Mouse (Mus musculus): ENCODE data around the gene Kxd1. TPM values are rescaled to one million over a fixed set of nuclear protein-coding genes. Genes with fewer than 3 reads are reported as not detected.

The Kxd1 gene
- polyA plus RNA-seq, 1 experiment from 2014 or later = 36.2 TPM

DNA sequence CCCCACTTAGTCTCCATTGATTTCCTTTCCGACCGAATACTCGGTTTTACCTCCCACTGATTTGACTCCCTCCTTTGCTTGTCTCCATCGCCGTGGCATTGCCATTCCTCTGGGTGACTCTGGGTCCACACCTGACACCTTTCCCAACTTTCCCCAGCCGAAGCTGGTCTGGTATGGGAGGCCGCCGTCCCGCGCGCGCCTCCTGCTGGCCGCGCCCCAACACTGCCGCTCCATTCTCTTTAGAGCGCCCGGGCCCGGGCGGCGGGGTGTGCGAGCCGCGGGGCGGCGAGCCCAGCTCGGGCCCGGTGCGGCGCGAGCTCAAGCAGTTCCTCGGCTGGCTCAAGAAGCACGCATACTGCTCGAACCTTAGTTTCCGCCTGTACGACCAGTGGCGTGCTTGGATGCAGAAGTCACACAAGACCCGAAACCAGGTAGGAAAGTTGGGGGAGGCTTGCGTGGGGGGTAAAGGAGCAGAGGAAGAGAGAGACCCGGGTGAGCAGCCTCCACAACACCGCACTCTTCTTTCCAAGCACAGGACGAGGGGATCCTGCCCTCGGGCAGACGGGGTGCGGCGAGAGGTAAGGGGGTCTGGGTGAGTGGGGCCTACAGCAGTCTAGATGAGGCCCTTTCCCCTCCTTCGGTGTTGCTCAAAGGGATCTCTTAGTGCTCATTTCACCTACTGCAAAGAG lies 24.6 kb downstream of the Kxd1 start:
- H3K9me3 ChIP-seq (replicated peaks) = no peaks in the 10 kb centered on the region
- peaks cover 94% of the 10 kb centered on the region for H3K4me1 ChIP-seq (replicated peaks)
- H3K4me2 ChIP-seq = peak overlapping the region; percentile 72
- H3K9ac ChIP-seq = peak overlapping the region; percentile 62
- peak overlapping the region; percentile 21; the same call in 1 of the 2 replicates for H3K27ac ChIP-seq
- 18% methylated on average over 46 of the region's 46 CpGs for WGBS (ENCODE audit: insufficient replicate concordance)
- H3K36me3 ChIP-seq = peaks cover 17% of the 10 kb centered on the region
- ATAC-seq (ENCODE audit: low read depth) (no peak), DNase-seq (peak; percentile 59)
- H3K4me3 ChIP-seq (replicated peaks) = 0 out of 2 replicates have a peak overlapping the region, but pooled peaks have one; percentile 2
- H3K27me3 ChIP-seq = peaks cover 55% of the 10 kb centered on the region

- ATAC-seq (ENCODE audit: low read depth) = no peak
- Histone ChIP-seq H3K4me1 (replicated peaks) (peaks cover 89% of the 10 kb centered on the region), H3K27me3 (peaks cover 62% of the 10 kb centered on the region), H3K27ac (no peak overlapping the region; the same call in 1 of the 2 replicates), H3K4me3 (replicated peaks) (peak overlapping the region; percentile 47), H3K9ac (peak overlapping the region; percentile 62), H3K4me2 (peak overlapping the region; percentile 72), H3K36me3 (peaks cover 10% of the 10 kb centered on the region), H3K9me3 (replicated peaks) (no peaks in the 10 kb centered on the region)
- 34% methylated on average over 12 of the region's 12 CpGs for WGBS (ENCODE audit: insufficient replicate concordance)
- DNase-seq = no peak
Observed at GRCm38 (mm10) chr8:70502540-70502939, 25.2 kb downstream of the Kxd1 start.

GRCm38 (mm10) chr8:70501820-70502529 lies 25.8 kb downstream of the Kxd1 start:
- peak overlapping the region; percentile 47 for H3K4me3 ChIP-seq (replicated peaks)
- H3K27ac ChIP-seq = peak overlapping the region; percentile 84

GRCm38 (mm10) chr8:70500386-70501301 lies 27.1 kb downstream of the Kxd1 start:
- Histone ChIP-seq H3K36me3 (peaks cover 4% of the 10 kb centered on the region; the same call in 1 of the 2 replicates), H3K4me1 (replicated peaks) (peaks cover 76% of the 10 kb centered on the region), H3K4me2 (peak overlapping the region; percentile 72), H3K9me3 (replicated peaks) (no peaks in the 10 kb centered on the region), H3K27me3 (peaks cover 81% of the 10 kb centered on the region), H3K4me3 (replicated peaks) (peak overlapping the region; percentile 47), H3K9ac (peak overlapping the region; percentile 62), H3K27ac (peak overlapping the region; percentile 84)
- ATAC-seq (ENCODE audit: low read depth) (peak; percentile 86), DNase-seq (peak; percentile 79)
- WGBS (ENCODE audit: insufficient replicate concordance) = 3% methylated on average over 39 of the region's 39 CpGs

More at GRCm38 (mm10) chr8:70501820-70502529, 25.8 kb downstream of the Kxd1 start:
- Histone ChIP-seq H3K4me2 (peak overlapping the region; percentile 72), H3K9me3 (replicated peaks) (no peaks in the 10 kb centered on the region), H3K27me3 (peaks cover 67% of the 10 kb centered on the region), H3K4me1 (replicated peaks) (peaks cover 83% of the 10 kb centered on the region), H3K36me3 (peaks cover 4% of the 10 kb centered on the region), H3K9ac (peak overlapping the region; percentile 62)
- 17% methylated on average over 23 of the region's 23 CpGs for WGBS (ENCODE audit: insufficient replicate concordance)
- ATAC-seq (ENCODE audit: low read depth) = no peak
- DNase-seq = no peak

- peaks cover 51% of the 10 kb centered on the region for H3K4me1 ChIP-seq (replicated peaks)
Observed at GRCm38 (mm10) chr8:70495771-70496062, 32.0 kb downstream of the Kxd1 start.

GRCm38 (mm10) chr8:70495001-70495770 lies 32.6 kb downstream of the Kxd1 start:
- WGBS (ENCODE audit: insufficient replicate concordance) = 4% methylated on average over 21 of the region's 21 CpGs
- H3K4me1 ChIP-seq (replicated peaks) = peaks cover 46% of the 10 kb centered on the region
- DNase-seq = no peak
- H3K27ac ChIP-seq = no peak overlapping the region
- H3K9ac ChIP-seq = no peak overlapping the region
- no peak for ATAC-seq (ENCODE audit: low read depth)
- no peaks in the 10 kb centered on the region for H3K9me3 ChIP-seq (replicated peaks)
- no peaks in the 10 kb centered on the region for H3K36me3 ChIP-seq
- no peak overlapping the region for H3K4me3 ChIP-seq (replicated peaks)
- H3K4me2 ChIP-seq = no peak overlapping the region
- peaks cover 99% of the 10 kb centered on the region for H3K27me3 ChIP-seq

More at GRCm38 (mm10) chr8:70495771-70496062, 32.0 kb downstream of the Kxd1 start:
- ATAC-seq (ENCODE audit: low read depth) (no peak), DNase-seq (no peak)
- H3K9me3 ChIP-seq (replicated peaks) = no peaks in the 10 kb centered on the region
- no peak overlapping the region for H3K4me3 ChIP-seq (replicated peaks)
- peaks cover 99% of the 10 kb centered on the region for H3K27me3 ChIP-seq
- H3K4me2 ChIP-seq = no peak overlapping the region
- H3K9ac ChIP-seq = no peak overlapping the region
- no peak overlapping the region for H3K27ac ChIP-seq
- 8% methylated on average over 12 of the region's 12 CpGs for WGBS (ENCODE audit: insufficient replicate concordance)
- H3K36me3 ChIP-seq = no peaks in the 10 kb centered on the region

GRCm38 (mm10) chr8:70494416-70494945 lies 33.3 kb downstream of the Kxd1 start:
- DNase-seq (no peak), ATAC-seq (ENCODE audit: low read depth) (no peak)
- Histone ChIP-seq H3K4me1 (replicated peaks) (peaks cover 42% of the 10 kb centered on the region), H3K9ac (no peak overlapping the region), H3K27me3 (peaks cover 100% of the 10 kb centered on the region), H3K27ac (no peak overlapping the region), H3K36me3 (no peaks in the 10 kb centered on the region), H3K4me3 (replicated peaks) (no peak overlapping the region), H3K4me2 (no peak overlapping the region), H3K9me3 (replicated peaks) (no peaks in the 10 kb centered on the region)
- 5% methylated on average over 28 of the region's 28 CpGs for WGBS (ENCODE audit: insufficient replicate concordance)

GRCm38 (mm10) chr8:70493692-70494415 lies 33.9 kb downstream of the Kxd1 start:
- H3K9ac ChIP-seq = no peak overlapping the region
- H3K9me3 ChIP-seq (replicated peaks) = no peaks in the 10 kb centered on the region
- 2% methylated on average over 46 of the region's 47 CpGs for WGBS (ENCODE audit: insufficient replicate concordance)
- H3K27me3 ChIP-seq = peaks cover 100% of the 10 kb centered on the region
- ATAC-seq (ENCODE audit: low read depth) (no peak), DNase-seq (no peak)
- no peak overlapping the region for H3K27ac ChIP-seq
- no peak overlapping the region for H3K4me2 ChIP-seq
- H3K4me1 ChIP-seq (replicated peaks) = peaks cover 42% of the 10 kb centered on the region
- peak overlapping the region; percentile 45 for H3K4me3 ChIP-seq (replicated peaks)
- H3K36me3 ChIP-seq = no peaks in the 10 kb centered on the region

DNA sequence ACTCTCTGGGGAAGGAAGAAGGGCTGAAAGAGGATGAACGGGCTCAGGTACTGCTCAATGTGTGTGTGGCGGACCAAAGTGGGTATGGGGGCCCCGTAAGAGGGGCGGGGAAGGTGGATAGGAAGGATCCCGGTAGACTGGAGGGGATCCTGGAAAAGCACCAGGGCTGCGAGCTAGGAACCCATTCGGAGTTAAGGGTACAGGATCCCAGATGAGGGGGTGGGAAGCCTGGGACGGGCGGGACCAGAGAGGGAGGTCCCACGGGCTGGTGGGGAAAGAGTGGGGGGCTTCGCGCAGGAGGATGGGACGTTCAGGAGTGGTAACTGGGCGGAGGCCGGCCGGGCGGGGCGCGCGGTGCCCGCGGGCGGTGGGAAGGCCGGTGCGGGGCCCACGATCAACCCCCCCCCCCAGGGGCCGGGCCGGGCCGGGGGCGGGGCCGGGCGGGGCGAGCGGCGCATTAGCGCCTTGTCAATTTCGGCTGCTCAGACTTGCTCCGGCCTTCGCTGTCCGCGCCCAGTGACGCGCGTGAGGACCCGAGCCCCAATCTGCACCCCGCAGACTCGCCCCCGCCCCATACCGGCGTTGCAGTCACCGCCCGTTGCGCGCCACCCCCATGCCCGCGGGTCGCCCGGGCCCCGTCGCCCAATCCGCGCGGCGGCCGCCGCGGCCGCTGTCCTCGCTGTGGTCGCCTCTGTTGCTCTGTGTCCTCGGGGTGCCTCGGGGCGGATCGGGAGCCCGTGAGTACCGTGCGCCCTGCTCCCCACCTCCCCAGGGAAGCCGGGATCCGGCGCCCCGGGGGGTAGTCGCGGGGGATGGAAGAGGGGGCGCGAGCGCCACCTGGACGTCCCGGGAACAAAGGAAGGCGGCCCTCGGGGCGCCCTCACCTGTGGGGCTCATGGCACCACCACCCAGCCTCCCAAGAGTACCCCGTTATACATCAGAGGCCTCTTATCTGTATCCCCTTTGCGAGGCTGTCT lies 34.8 kb downstream of the Kxd1 start, which contains the start of gene Crlf1:
TSS of gene Crlf1 (plus strand) at position 495 of the 977 bp plus-strand sequence.
- no peak within 1 kb of the TSS for H3K27ac ChIP-seq
- no peaks in the 10 kb centered on the region for H3K9me3 ChIP-seq (replicated peaks)
- peaks cover 100% of the 10 kb centered on the region for H3K27me3 ChIP-seq
- 2% methylated on average over 83 of the region's 93 CpGs for WGBS (ENCODE audit: insufficient replicate concordance)
- no peaks in the 10 kb centered on the region for H3K36me3 ChIP-seq
- H3K4me1 ChIP-seq (replicated peaks) = peaks cover 44% of the 10 kb centered on the region
- ATAC-seq (ENCODE audit: low read depth) (no peak), DNase-seq (no peak)
- peak within 1 kb of the TSS; percentile 57 for H3K4me2 ChIP-seq
- no peak within 1 kb of the TSS for H3K9ac ChIP-seq
- H3K4me3 ChIP-seq (replicated peaks) = peak within 1 kb of the TSS; percentile 45

Data from liver, embryonic 13.5 days (tissue).